Mouse (Mus musculus) cerebellum, adult 2 months (tissue): ENCODE measurements around the gene Mettl14. TPM values are rescaled to one million over a fixed set of nuclear protein-coding genes. Genes with fewer than 3 reads are reported as not detected.
A peak's percentile ranks its signal among the peaks of the same experiment; 100 is the strongest.
"Not testable (repeated sequence)": the region's sequence is repeated elsewhere in the genome, so short reads cannot be mapped to it uniquely, and the experiment has no call there.

ENCODE experiments used
- DNase-seq, 2 experiments: peaks; one replicate each; pipeline ENCODE4 v3.0.0; 2021
- H3K27ac ChIP-seq: fragments of 200-500 bp; 2 replicates; pipeline ENCODE4 v1.5.1; 2012; ENCODE audit warnings: low read length, control low read depth, inconsistent platforms; ENCODE audit not compliant: insufficient read depth
- H3K27me3 ChIP-seq: fragments of 200-500 bp; 2 replicates; pipeline ENCODE4 v1.6.1; 2012; ENCODE audit warnings: inconsistent platforms, mild to moderate bottlenecking, low read length, moderate library complexity; ENCODE audit not compliant: control insufficient read depth, insufficient read depth
- H3K4me1 ChIP-seq: fragments of 200-500 bp; 2 replicates; pipeline ENCODE4 v1.6.1; 2011; ENCODE audit warnings: low read length; ENCODE audit not compliant: control insufficient read depth, insufficient read depth
- H3K4me3 ChIP-seq: fragments of 200-500 bp; replicated peaks from 2 replicates; pipeline ENCODE3; 2011; ENCODE audit warnings: mild to moderate bottlenecking, low read depth, low read length, control low read depth; ENCODE audit not compliant: insufficient read depth
- CTCF ChIP-seq: fragments of 200-500 bp; IDR thresholded peaks from 2 replicates; pipeline ENCODE4 v1.5.1; 2011; ENCODE audit warnings: low read depth, mild to moderate bottlenecking, control low read depth, low read length, moderate library complexity, borderline replicate concordance; ENCODE audit not compliant: insufficient read depth
- POLR2A ChIP-seq: fragments of 200-500 bp; IDR thresholded peaks from 2 replicates; pipeline ENCODE4 v1.6.1; 2011; ENCODE audit warnings: low read length, control low read depth, borderline replicate concordance; ENCODE audit not compliant: insufficient read depth
- WGBS: fragments of 180-500 bp; shearing (Covaris S2); methylation state at CpG from one replicate; pipeline ENCODE4 v1.1.7; 2018; 5-methylcytosine and 5-hydroxymethylcytosine counted together
- polyA plus RNA-seq: library from polyadenylated mRNA; depleted of rRNA; stranded (reverse); fragments of >200 nt; gene quantifications from 2 replicates; pipeline ENCODE4 v1.2.3, GENCODE M21; 2012

Mettl14 gene
- polyA plus RNA-seq, 1 experiment = 15.5 TPM

- Histone ChIP-seq H3K27ac (no peak overlapping the region), H3K27me3 (no peaks in the 10 kb centered on the region), H3K4me3 (no peak overlapping the region), H3K4me1 (no peaks in the 10 kb centered on the region)
- WGBS = 81% methylated on average over 6 of the region's 6 CpGs
- TF ChIP-seq POLR2A = no peak
- TF ChIP-seq CTCF = no peak
- DNase-seq = no peak
Observed at GRCm38 (mm10) chr3:123411821-123412578, 26.1 kb upstream of the Mettl14 start.

GRCm38 (mm10) chr3:123404945-123405344 is 19.0 kb upstream of the Mettl14 start:
- Histone ChIP-seq H3K4me3 (no peak overlapping the region), H3K27me3 (no peaks in the 10 kb centered on the region), H3K4me1 (no peaks in the 10 kb centered on the region), H3K27ac (no peak overlapping the region)
- WGBS = 85% methylated on average over 3 of the region's 3 CpGs
- no peak for DNase-seq
- no peak for TF ChIP-seq POLR2A
- no peak for TF ChIP-seq CTCF

- 61% methylated on average over 9 of the region's 9 CpGs for WGBS
- no peak for TF ChIP-seq POLR2A
- TF ChIP-seq CTCF = no peak
- DNase-seq = no peak
Observed at GRCm38 (mm10) chr3:123397562-123398481, 11.9 kb upstream of the Mettl14 start.

GRCm38 (mm10) chr3:123395611-123396010 is 9.7 kb upstream of the Mettl14 start:
- H3K4me3 ChIP-seq = no peak overlapping the region
- TF ChIP-seq CTCF (no peak), POLR2A (no peak)
- WGBS = 90% methylated on average over 5 of the region's 5 CpGs
- no peak for DNase-seq
- H3K27me3 ChIP-seq = no peaks in the 10 kb centered on the region
- no peak overlapping the region for H3K27ac ChIP-seq
- no peaks in the 10 kb centered on the region for H3K4me1 ChIP-seq

More at GRCm38 (mm10) chr3:123397562-123398481, 11.9 kb upstream of the Mettl14 start:
- Histone ChIP-seq H3K4me3 (no peak overlapping the region), H3K27ac (no peak overlapping the region), H3K4me1 (no peaks in the 10 kb centered on the region), H3K27me3 (no peaks in the 10 kb centered on the region)

GRCm38 (mm10) chr3:123391180-123391579 is 5.3 kb upstream of the Mettl14 start:
- 82% methylated on average over 4 of the region's 4 CpGs for WGBS
- DNase-seq = no peak
- Histone ChIP-seq H3K4me1 (no peaks in the 10 kb centered on the region), H3K27ac (no peak overlapping the region), H3K4me3 (no peak overlapping the region), H3K27me3 (no peaks in the 10 kb centered on the region)
- TF ChIP-seq CTCF (no peak), POLR2A (no peak)

GRCm38 (mm10) chr3:123386157-123386780 is 361 bp upstream of the Mettl14 start:
- H3K4me1 ChIP-seq, H3K27me3 ChIP-seq, H3K27ac ChIP-seq: not testable (repeated sequence)
- WGBS = 13% methylated on average over 12 of the region's 12 CpGs
- DNase-seq = peak in 1 of 2 experiments; percentile 22
- H3K4me3 ChIP-seq = peak overlapping the region; percentile 73

GRCm38 (mm10) chr3:123385118-123385485 is 806 bp downstream of the Mettl14 start:
- TF ChIP-seq POLR2A = no peak
- TF ChIP-seq CTCF = no peak
- no peak for DNase-seq
- no peak overlapping the region for H3K27ac ChIP-seq
- WGBS = 9% methylated on average over 6 of the region's 6 CpGs
- H3K4me3 ChIP-seq = peak overlapping the region; percentile 73
- H3K4me1 ChIP-seq = no peaks in the 10 kb centered on the region
- no peaks in the 10 kb centered on the region for H3K27me3 ChIP-seq

GRCm38 (mm10) chr3:123384435-123384834 is 1.5 kb downstream of the Mettl14 start:
- Histone ChIP-seq H3K4me3 (no peak overlapping the region), H3K27me3 (no peaks in the 10 kb centered on the region), H3K27ac (no peak overlapping the region), H3K4me1 (no peaks in the 10 kb centered on the region)
- TF ChIP-seq POLR2A = no peak
- TF ChIP-seq CTCF = no peak
- 83% methylated on average over 7 of the region's 7 CpGs for WGBS
- DNase-seq = no peak
